Mouse (Mus musculus) lung, embryonic 14.5 days (tissue): ENCODE results near the gene P2rx3. TPM values are rescaled to one million over a fixed set of nuclear protein-coding genes. Genes with fewer than 3 reads are reported as not detected.
A peak's percentile ranks its signal among the peaks of the same experiment; 100 is the strongest.

Experiments used
- ATAC-seq: fragments of 200-750 bp; cut with Nextera tagmentation; 2 replicates; pipeline ENCODE4 v1.8.0; 2017; ENCODE audit warnings: mild to moderate bottlenecking, moderate TSS enrichment, moderate library complexity; ENCODE audit not compliant: insufficient read depth
- DNase-seq: peaks from one replicate; pipeline ENCODE4 v3.0.0-alpha.2; 2015
- H3K27ac ChIP-seq: fragments of 300-500 bp; sonication (generic); 2 replicates; pipeline ENCODE4 v1.5.1; 2014; ENCODE audit warnings: low read depth, mild to moderate bottlenecking, moderate library complexity
- H3K27me3 ChIP-seq: fragments of 300-500 bp; sonication (generic); 2 replicates; pipeline ENCODE4 v1.6.1; 2014; ENCODE audit warnings: low read length, control low read depth; ENCODE audit not compliant: insufficient read depth
- H3K36me3 ChIP-seq: fragments of 300-500 bp; sonication (generic); 2 replicates; pipeline ENCODE4 v1.6.1; 2014; ENCODE audit warnings: control low read depth; ENCODE audit not compliant: insufficient read depth
- H3K4me1 ChIP-seq: fragments of 300-500 bp; sonication (generic); 2 replicates; pipeline ENCODE4 v1.6.1; 2014; ENCODE audit warnings: antibody characterized with exemption, control low read depth; ENCODE audit not compliant: insufficient read depth
- H3K4me2 ChIP-seq: fragments of 300-500 bp; sonication (generic); 2 replicates; pipeline ENCODE4 v1.6.1; 2014; ENCODE audit warnings: mild to moderate bottlenecking
- H3K4me3 ChIP-seq: fragments of 300-500 bp; sonication (generic); 2 replicates; pipeline ENCODE4 v1.5.1; 2014; ENCODE audit warnings: low read depth, low read length
- H3K9ac ChIP-seq: fragments of 300-500 bp; sonication (generic); 2 replicates; pipeline ENCODE4 v1.6.1; 2014
- H3K9me3 ChIP-seq: fragments of 300-500 bp; sonication (generic); 2 replicates; pipeline ENCODE4 v1.6.1; 2016; ENCODE audit warnings: low read depth, low read length, control low read depth
- CTCF ChIP-seq: IDR thresholded peaks from 2 replicates; pipeline ENCODE4 v1.5.1; 2016; ENCODE audit warnings: antibody characterized with exemption, low read depth
- WGBS: fragments of 180-500 bp; shearing (Covaris S2); extraction: QIAGEN DNeasy Blood & Tissue Kit; methylation state at CpG from one replicate; pipeline ENCODE4 v1.1.7; 2014; 5-methylcytosine and 5-hydroxymethylcytosine counted together
- polyA plus RNA-seq: library from polyadenylated mRNA; unstranded; fragments of >200 nt; fragmentation: Nextera tagmentation; extraction: Ambion mirVana; gene quantifications from 2 replicates; pipeline ENCODE4 v1.2.1, GENCODE M21; 2014

The P2rx3 gene
- polyA plus RNA-seq, 1 experiment from 2014 or later: 0.43 TPM

- no peak for TF ChIP-seq CTCF
- H3K4me1 ChIP-seq: no peaks in the 10 kb centered on the region
- H3K9ac ChIP-seq: no peak within 1 kb of the TSS
- no peaks in the 10 kb centered on the region for H3K9me3 ChIP-seq
- H3K36me3 ChIP-seq: no peaks in the 10 kb centered on the region
- ATAC-seq: no peak
- no peak for DNase-seq
- no peak within 1 kb of the TSS for H3K4me2 ChIP-seq
- H3K27me3 ChIP-seq: no peaks in the 10 kb centered on the region
- H3K4me3 ChIP-seq: no peak within 1 kb of the TSS
- no peak within 1 kb of the TSS for H3K27ac ChIP-seq
- 29% methylated on average over 1 of the region's 1 CpGs for WGBS
Measured at GRCm38 (mm10) chr2:84980188-84980587, 57.1 kb downstream of the P2rx3 start, which contains the start of gene Prg2. Prg2 (plus strand) TSS chr2:84980461.

GRCm38 (mm10) chr2:84975580-84975979, 61.7 kb downstream of the P2rx3 start:
- 86% methylated on average over 2 of the region's 2 CpGs for WGBS
- no peaks in the 10 kb centered on the region for H3K36me3 ChIP-seq
- no peak overlapping the region for H3K4me2 ChIP-seq
- no peaks in the 10 kb centered on the region for H3K9me3 ChIP-seq
- no peak for DNase-seq
- no peaks in the 10 kb centered on the region for H3K27me3 ChIP-seq
- ATAC-seq: no peak
- no peak for TF ChIP-seq CTCF
- no peak overlapping the region for H3K9ac ChIP-seq
- H3K27ac ChIP-seq: no peak overlapping the region
- H3K4me1 ChIP-seq: no peaks in the 10 kb centered on the region
- H3K4me3 ChIP-seq: no peak overlapping the region

- H3K36me3 ChIP-seq: no peaks in the 10 kb centered on the region
- DNase-seq (no peak), ATAC-seq (no peak)
- no peak overlapping the region for H3K27ac ChIP-seq
- H3K4me1 ChIP-seq: no peaks in the 10 kb centered on the region
- no peak overlapping the region for H3K4me2 ChIP-seq
- H3K4me3 ChIP-seq: no peak overlapping the region
- no peak overlapping the region for H3K9ac ChIP-seq
- H3K27me3 ChIP-seq: no peaks in the 10 kb centered on the region
- TF ChIP-seq CTCF: no peak
- no peaks in the 10 kb centered on the region for H3K9me3 ChIP-seq
- 79% methylated on average over 5 of the region's 5 CpGs for WGBS
Measured at GRCm38 (mm10) chr2:84967318-84967991, 69.8 kb downstream of the P2rx3 start.

DNA sequence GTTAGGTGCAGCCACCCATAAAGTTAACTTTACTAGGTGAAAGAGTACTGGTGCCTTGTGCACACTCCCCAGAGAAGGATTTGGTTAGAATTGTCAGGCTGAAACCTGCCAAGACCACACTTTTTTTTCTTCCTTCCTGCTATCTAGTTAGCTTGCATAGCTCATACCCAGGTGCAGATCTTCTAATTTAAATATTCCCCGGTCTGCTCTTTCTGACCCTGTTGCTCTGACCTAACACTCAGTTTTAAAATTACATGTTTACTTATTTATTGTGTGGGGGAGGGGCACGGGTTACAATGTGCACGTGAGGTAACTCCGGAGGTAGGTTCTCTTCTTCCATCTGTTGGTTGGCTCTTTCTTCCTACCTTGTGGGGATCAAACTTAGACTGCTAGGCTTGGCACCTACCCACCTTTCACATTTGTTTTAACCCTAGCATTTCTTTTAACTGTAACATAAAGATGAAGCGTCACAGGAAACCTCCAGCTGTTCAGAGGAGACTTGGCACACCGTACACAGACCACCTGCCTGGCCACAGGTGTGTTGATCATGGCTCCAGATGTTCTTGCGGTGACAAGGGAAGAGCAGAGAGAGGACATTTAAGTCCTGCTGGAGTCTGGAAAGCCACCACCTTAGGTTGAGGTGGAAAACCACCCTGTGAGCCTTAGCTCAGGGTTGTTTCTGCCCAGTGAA, 73.0 kb downstream of the P2rx3 start:
- Histone ChIP-seq H3K27ac (no peak overlapping the region), H3K9me3 (no peaks in the 10 kb centered on the region), H3K27me3 (no peaks in the 10 kb centered on the region), H3K9ac (no peak overlapping the region), H3K36me3 (no peaks in the 10 kb centered on the region), H3K4me1 (no peaks in the 10 kb centered on the region), H3K4me3 (no peak overlapping the region), H3K4me2 (no peak overlapping the region)
- no peak for DNase-seq
- ATAC-seq: no peak
- no peak for TF ChIP-seq CTCF
- WGBS: 83% methylated on average over 7 of the region's 7 CpGs

DNA sequence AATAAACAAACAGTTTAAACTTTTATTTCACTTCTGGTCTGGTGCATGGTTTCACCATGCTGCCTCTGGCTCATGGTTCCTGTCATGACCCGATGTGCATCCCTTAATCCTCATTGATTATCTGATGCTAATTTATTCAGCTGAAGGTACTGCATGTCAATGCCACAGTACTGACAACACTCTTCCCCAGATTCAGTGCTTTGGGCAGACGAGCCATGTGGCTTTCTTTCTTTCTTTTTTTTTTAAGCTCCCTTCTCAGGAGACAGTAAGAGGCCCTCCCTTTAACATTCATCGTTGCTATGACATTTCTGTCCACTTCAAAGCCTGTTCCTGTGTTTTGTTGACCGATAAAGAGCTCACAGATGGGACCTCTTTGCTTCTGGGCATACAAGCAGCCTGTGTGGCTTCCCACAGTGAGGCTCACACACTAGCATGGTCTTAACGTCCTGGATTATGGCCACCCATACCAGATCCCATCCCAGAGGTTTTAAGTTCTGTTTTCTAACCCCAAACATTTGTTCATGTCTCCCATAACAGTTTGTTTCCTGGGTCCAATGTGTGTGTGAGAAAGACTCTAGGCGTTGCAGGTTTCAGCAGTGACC, 74.3 kb downstream of the P2rx3 start:
- DNase-seq (no peak), ATAC-seq (no peak)
- H3K9ac ChIP-seq: no peak overlapping the region
- no peak overlapping the region for H3K4me3 ChIP-seq
- H3K27me3 ChIP-seq: no peaks in the 10 kb centered on the region
- no peak overlapping the region for H3K4me2 ChIP-seq
- WGBS: 31% methylated on average over 6 of the region's 6 CpGs
- H3K36me3 ChIP-seq: peaks cover 9% of the 10 kb centered on the region
- H3K27ac ChIP-seq: no peak overlapping the region
- no peak for TF ChIP-seq CTCF
- H3K4me1 ChIP-seq: no peaks in the 10 kb centered on the region
- H3K9me3 ChIP-seq: no peaks in the 10 kb centered on the region

DNA sequence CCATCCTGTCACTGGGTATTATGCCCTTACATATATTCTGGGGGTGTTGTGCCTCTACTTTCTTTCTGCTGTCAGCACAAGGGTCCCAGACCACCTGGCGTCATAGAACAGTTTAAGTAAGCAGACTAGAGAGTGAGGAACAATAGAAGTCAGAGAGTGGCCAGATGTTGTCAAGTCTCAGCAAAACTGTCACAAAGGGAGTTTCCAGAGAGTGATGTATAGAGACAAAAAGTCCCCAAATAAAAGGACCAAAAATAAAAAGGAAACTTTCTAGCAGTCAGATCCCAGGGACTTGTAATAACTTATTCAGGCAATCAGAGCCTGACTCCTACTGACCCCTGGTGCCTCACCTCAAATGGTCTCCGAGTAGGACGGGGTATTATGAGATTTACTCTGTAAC, 75.4 kb downstream of the P2rx3 start:
- Histone ChIP-seq H3K9me3 (no peaks in the 10 kb centered on the region), H3K27ac (no peak overlapping the region), H3K27me3 (no peaks in the 10 kb centered on the region), H3K4me2 (no peak overlapping the region), H3K36me3 (peaks cover 20% of the 10 kb centered on the region), H3K9ac (no peak overlapping the region), H3K4me3 (no peak overlapping the region), H3K4me1 (no peaks in the 10 kb centered on the region)
- ATAC-seq: no peak
- 75% methylated on average over 3 of the region's 3 CpGs for WGBS
- DNase-seq: no peak
- no peak for TF ChIP-seq CTCF

- Histone ChIP-seq H3K4me3 (no peak overlapping the region), H3K4me2 (no peak overlapping the region), H3K4me1 (no peaks in the 10 kb centered on the region), H3K36me3 (peaks cover 26% of the 10 kb centered on the region), H3K9ac (no peak overlapping the region), H3K9me3 (no peaks in the 10 kb centered on the region), H3K27me3 (no peaks in the 10 kb centered on the region), H3K27ac (no peak overlapping the region; the same call in 1 of the 2 replicates)
- 53% methylated on average over 2 of the region's 2 CpGs for WGBS
- ATAC-seq: no peak
- DNase-seq: peak; percentile 38
- no peak for TF ChIP-seq CTCF
Measured at GRCm38 (mm10) chr2:84961300-84961699, 76.0 kb downstream of the P2rx3 start.
